Mouse (Mus musculus) testis, adult 2 months (tissue): ENCODE results near the gene Unc45a. TPM values are rescaled to one million over a fixed set of nuclear protein-coding genes. Genes with fewer than 3 reads are reported as not detected.

ENCODE experiments used
- H3K27ac ChIP-seq: fragments of 200-500 bp; 2 replicates; pipeline ENCODE4 v1.5.1; 2012; ENCODE audit warnings: low read depth, low read length; ENCODE audit not compliant: control insufficient read depth, insufficient read depth
- H3K27me3 ChIP-seq: fragments of 200-500 bp; 2 replicates; pipeline ENCODE4 v1.6.1; 2012; ENCODE audit warnings: mild to moderate bottlenecking, low read length, moderate library complexity; ENCODE audit not compliant: control insufficient read depth, insufficient read depth
- H3K36me3 ChIP-seq: fragments of 200-500 bp; 2 replicates; pipeline ENCODE4 v1.6.1; 2012; ENCODE audit warnings: mild to moderate bottlenecking, low read length; ENCODE audit not compliant: control insufficient read depth, insufficient read depth
- H3K4me1 ChIP-seq: fragments of 200-500 bp; 2 replicates; pipeline ENCODE4 v1.6.1; 2012; ENCODE audit warnings: low read length; ENCODE audit not compliant: control insufficient read depth, insufficient read depth
- H3K4me3 ChIP-seq: fragments of 200-500 bp; 2 replicates; pipeline ENCODE4 v1.5.1; 2012; ENCODE audit warnings: low read depth, mild to moderate bottlenecking, low read length, moderate library complexity, mixed read lengths; ENCODE audit not compliant: control insufficient read depth
- CTCF ChIP-seq: fragments of 200-500 bp; IDR thresholded peaks from 2 replicates; pipeline ENCODE4 v1.5.1; 2012; ENCODE audit warnings: low read depth, mild to moderate bottlenecking, inconsistent platforms, low read length, moderate library complexity; ENCODE audit not compliant: control insufficient read depth, insufficient read depth, insufficient replicate concordance
- POLR2A ChIP-seq: fragments of 200-500 bp; IDR thresholded peaks from 2 replicates; pipeline ENCODE4 v1.6.1; 2012; ENCODE audit warnings: low read depth, mild to moderate bottlenecking, inconsistent platforms, low read length, moderate library complexity; ENCODE audit not compliant: control insufficient read depth
- polyA plus RNA-seq: library from polyadenylated mRNA; depleted of rRNA; stranded (reverse); fragments of >200 nt; gene quantifications from 2 replicates; pipeline ENCODE4 v1.2.3, GENCODE M21; 2012

The Unc45a gene
- polyA plus RNA-seq, 1 experiment = 9.4 TPM

GRCm38 (mm10) chr7:80347670-80348586, 7.1 kb upstream of the Unc45a start:
- H3K27ac ChIP-seq = no peak overlapping the region
- peaks cover 2% of the 10 kb centered on the region; the same call in 1 of the 2 replicates for H3K36me3 ChIP-seq
- TF ChIP-seq POLR2A = no peak
- TF ChIP-seq CTCF = no peak
- peaks cover 7% of the 10 kb centered on the region for H3K4me1 ChIP-seq
- no peak overlapping the region for H3K4me3 ChIP-seq
- H3K27me3 ChIP-seq = no peaks in the 10 kb centered on the region

DNA sequence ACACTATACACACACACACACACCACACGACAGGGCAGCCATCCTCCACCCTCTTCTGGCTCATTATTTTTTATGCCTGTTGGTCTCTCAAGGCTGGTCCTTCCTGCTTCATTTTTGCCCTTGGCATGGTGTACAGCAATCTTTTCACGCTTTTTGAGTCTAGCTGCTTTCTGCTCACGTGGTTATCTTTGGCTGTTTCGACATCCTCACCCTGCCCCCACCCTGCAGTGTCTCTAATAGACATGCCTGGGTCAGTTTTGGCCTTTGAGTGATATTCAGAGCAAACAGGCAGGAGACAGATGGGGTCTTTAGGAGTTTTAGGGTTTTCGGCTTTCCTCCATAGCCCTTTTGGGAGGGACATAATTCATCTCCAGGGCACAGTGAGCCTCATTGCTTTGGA, 6.0 kb upstream of the Unc45a start:
- TF ChIP-seq POLR2A = no peak
- TF ChIP-seq CTCF = no peak
- peaks cover 2% of the 10 kb centered on the region; the same call in 1 of the 2 replicates for H3K36me3 ChIP-seq
- no peak overlapping the region for H3K27ac ChIP-seq
- no peak overlapping the region for H3K4me3 ChIP-seq
- H3K4me1 ChIP-seq = peaks cover 11% of the 10 kb centered on the region
- H3K27me3 ChIP-seq = no peaks in the 10 kb centered on the region

DNA sequence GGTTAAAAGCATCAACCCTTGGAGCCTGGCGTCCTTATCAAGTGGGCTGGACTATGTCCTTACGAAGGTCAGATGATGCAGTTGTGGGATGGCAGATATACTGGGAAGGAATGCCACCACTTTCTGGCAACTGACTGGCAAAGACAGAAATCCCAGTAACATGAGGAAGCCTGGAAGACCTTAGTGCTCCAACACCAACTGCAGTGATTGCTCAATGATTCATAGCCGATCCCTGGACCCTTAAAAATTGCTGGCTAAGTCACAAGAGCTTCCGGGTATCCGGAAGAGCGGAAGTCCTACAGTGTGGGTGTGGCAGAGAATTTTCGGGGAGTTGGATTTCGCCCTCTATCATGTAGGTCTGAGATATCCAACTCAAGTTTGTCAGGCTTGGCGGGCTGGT, 5.4 kb upstream of the Unc45a start:
- no peaks in the 10 kb centered on the region for H3K27me3 ChIP-seq
- H3K27ac ChIP-seq = no peak overlapping the region
- no peak overlapping the region for H3K4me3 ChIP-seq
- H3K4me1 ChIP-seq = peaks cover 11% of the 10 kb centered on the region
- no peak for TF ChIP-seq POLR2A
- no peak for TF ChIP-seq CTCF
- no peaks in the 10 kb centered on the region; the same call in 1 of the 2 replicates for H3K36me3 ChIP-seq

DNA sequence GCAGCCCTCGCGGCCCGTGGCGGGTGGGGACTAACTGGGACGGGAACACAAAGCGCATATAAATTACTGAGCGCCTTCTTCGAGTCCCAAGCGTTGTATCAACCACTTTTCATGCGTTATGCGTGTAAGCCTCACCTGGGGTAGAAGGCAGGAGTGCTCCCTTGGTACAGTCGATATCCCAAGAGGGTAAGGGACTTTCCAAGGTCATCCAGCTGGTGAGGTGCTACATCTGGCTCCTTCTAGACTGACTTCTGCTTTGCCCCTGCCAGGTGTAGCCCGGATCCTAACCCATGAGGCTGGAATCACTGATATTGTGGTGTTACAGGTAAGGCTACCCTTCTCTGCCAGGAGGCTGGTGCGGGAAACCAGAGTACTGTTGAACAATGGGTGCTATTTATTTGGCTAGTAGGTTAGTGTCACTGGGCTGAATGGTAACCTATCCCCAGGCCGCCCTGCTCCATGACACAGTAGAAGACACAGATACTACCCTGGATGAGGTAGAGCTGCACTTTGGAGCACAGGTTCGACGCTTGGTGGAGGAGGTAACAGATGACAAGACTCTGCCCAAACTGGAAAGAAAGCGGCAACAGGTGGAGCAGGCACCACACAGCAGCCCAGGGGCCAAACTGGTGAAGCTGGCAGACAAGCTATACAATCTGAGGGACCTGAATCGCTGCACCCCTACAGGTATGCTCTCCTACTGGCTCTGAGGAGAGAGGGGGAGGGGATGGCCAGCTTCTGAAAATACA, 2.6 kb upstream of the Unc45a start:
- TF ChIP-seq CTCF (no peak), POLR2A (no peak)
- Histone ChIP-seq H3K4me1 (peaks cover 23% of the 10 kb centered on the region), H3K27ac (peak overlapping the region; percentile 19; the same call in 1 of the 2 replicates), H3K36me3 (no peaks in the 10 kb centered on the region), H3K4me3 (peak overlapping the region; percentile 85), H3K27me3 (no peaks in the 10 kb centered on the region)

- H3K27me3 ChIP-seq = no peaks in the 10 kb centered on the region
- TF ChIP-seq POLR2A = peak; percentile 67
- peak; percentile 85 for TF ChIP-seq CTCF
- no peaks in the 10 kb centered on the region for H3K36me3 ChIP-seq
- peak within 1 kb of the TSS; percentile 85 for H3K4me3 ChIP-seq
- H3K27ac ChIP-seq = peak within 1 kb of the TSS; percentile 19; the same call in 1 of the 2 replicates
- peaks cover 23% of the 10 kb centered on the region for H3K4me1 ChIP-seq
Measured at GRCm38 (mm10) chr7:80342858-80343257, 2.1 kb upstream of the Unc45a start, which contains the start of gene Hddc3. Hddc3 (plus strand) TSS chr7:80343104.

DNA sequence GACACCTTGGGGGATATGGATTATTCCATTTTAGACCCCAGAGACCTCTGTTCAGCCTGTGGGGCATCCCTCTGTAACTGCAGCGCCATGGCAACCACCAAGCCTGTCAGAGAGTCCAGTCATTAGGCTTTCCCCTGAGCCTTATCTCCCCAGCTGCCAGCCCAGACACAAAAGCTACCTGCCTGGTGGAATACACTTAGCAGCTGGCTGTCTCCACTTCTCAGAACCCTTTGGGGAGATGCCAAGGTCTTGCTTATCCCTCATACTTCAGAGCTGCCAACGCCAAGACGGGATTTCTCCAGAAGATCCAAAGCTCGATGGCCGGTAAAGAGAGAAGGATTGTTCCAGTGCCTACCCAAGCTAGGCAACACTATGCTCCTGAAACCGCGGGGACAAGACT, 988 bp upstream of the Unc45a start:
- peaks cover 23% of the 10 kb centered on the region for H3K4me1 ChIP-seq

DNA sequence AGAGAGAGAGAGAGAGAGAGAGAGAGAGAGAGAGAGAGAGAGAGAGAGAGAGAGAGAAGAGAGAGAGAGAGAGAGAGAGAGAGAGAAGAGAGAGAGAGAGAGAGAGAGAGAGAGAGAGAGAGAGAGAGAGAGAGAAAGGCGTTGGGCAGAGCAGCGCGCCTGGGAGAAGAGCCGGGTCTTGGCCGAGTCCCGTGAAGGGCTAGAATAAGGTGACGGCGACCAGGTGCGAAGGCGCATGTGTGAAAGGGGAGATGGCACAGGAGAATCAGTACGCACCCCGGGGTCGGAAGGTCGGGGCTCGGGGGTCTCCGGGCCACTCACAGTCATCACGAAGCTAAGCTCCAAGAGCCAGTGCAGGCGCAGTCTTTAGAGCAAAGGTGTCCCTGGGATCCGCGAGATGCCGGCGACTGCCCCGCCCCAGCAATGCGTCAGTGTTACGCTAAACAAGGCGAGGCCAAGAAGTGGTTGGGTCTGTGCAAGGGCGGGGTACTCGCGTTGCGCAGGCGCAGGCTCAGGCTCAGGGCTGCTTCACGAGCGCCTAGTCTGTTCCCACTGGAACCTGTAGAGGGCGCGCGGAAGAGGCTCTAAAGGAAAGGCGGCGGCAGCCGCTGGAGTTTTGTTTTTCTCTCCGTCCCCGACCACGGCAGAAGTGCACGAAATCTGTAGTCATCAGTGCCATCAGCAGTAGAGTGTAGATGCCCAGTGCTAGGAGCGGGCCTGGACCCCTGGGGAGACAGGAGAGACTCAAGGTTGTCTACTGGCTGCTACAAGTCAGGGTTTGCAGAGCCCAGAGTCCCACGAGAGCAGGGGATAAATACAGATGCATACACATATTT, 794 bp downstream of the Unc45a start:
- Histone ChIP-seq H3K27ac (peak overlapping the region; percentile 71), H3K4me3 (peak overlapping the region; percentile 75), H3K4me1 (peaks cover 23% of the 10 kb centered on the region), H3K36me3 (no peaks in the 10 kb centered on the region), H3K27me3 (no peaks in the 10 kb centered on the region)
- TF ChIP-seq CTCF = peak; percentile 53; the same call in 1 of the 2 replicates
- TF ChIP-seq POLR2A = peak; percentile 72; the same call in 1 of the 2 replicates

More for the DNA sequence above, 988 bp upstream of the Unc45a start:
- TF ChIP-seq POLR2A = no peak
- TF ChIP-seq CTCF = no peak
- no peaks in the 10 kb centered on the region for H3K27me3 ChIP-seq
- no peaks in the 10 kb centered on the region for H3K36me3 ChIP-seq
- no peak overlapping the region for H3K27ac ChIP-seq
- no peak overlapping the region for H3K4me3 ChIP-seq
